29 mouse cellular contexts compared by ENCODE assay signal in genomic region chr19:34691402-34691801, GRCm38 (mm10). TPM values are rescaled to one million over a fixed set of nuclear protein-coding genes. Genes with fewer than 3 reads are reported as not detected.
"Had no signal": no experiment of that assay in that cellular context is flagged by ENCODE, and none has a peak within 500 bp of the region (broad histone marks: within the 10 kb centered on the region; RNA-seq: fewer than 3 reads in every experiment).

No protein-coding gene starts in this region.

- ATAC-seq: forebrain, embryonic 13.5 days; forebrain, embryonic 14.5 days; forebrain, embryonic 15.5 days; forebrain, embryonic 16.5 days; forebrain, postnatal 0 days had no signal

- H3K27ac ChIP-seq: embryonic facial prominence, embryonic 10.5 days; embryonic facial prominence, embryonic 12.5 days; embryonic facial prominence, embryonic 13.5 days; embryonic facial prominence, embryonic 15.5 days; forebrain, embryonic 10.5 days; forebrain, embryonic 12.5 days; forebrain, embryonic 13.5 days; forebrain, embryonic 15.5 days; gastrocnemius, adult 2 months; heart, adult 2 months had no signal

- H3K4me1 ChIP-seq: embryonic facial prominence, embryonic 10.5 days; embryonic facial prominence, embryonic 12.5 days; embryonic facial prominence, embryonic 13.5 days; embryonic facial prominence, embryonic 15.5 days; forebrain, embryonic 10.5 days; forebrain, embryonic 12.5 days; forebrain, embryonic 13.5 days; forebrain, embryonic 15.5 days had no signal

- H3K36me3 ChIP-seq: embryonic facial prominence, embryonic 10.5 days; embryonic facial prominence, embryonic 12.5 days; embryonic facial prominence, embryonic 13.5 days; embryonic facial prominence, embryonic 15.5 days; forebrain, embryonic 10.5 days; forebrain, embryonic 12.5 days; forebrain, embryonic 15.5 days had no signal

- H3K4me2 ChIP-seq: embryonic facial prominence, embryonic 12.5 days; embryonic facial prominence, embryonic 13.5 days; embryonic facial prominence, embryonic 15.5 days; forebrain, embryonic 12.5 days; forebrain, embryonic 13.5 days; forebrain, embryonic 15.5 days had no signal

- DNase-seq: cerebellum, adult 2 months; cerebellum, adult 8-10 months; cerebellum, adult 9-10 months; cerebellum, adult 9-11 months; cerebellum, postnatal 10 days; cerebellum, postnatal 14 days; cerebellum, postnatal 25 days; cerebellum, postnatal 36 days; embryo, embryonic 11 days; forebrain, postnatal 0 days; gastrocnemius, adult 2 months; gastrocnemius, postnatal 10 days; gastrocnemius, postnatal 14 days; gastrocnemius, postnatal 25 days; gastrocnemius, postnatal 36 days; heart, adult 11 months; heart, adult 18-20 months; heart, adult 2 months had no signal

- H3K4me3 ChIP-seq: embryonic facial prominence, embryonic 10.5 days; embryonic facial prominence, embryonic 12.5 days; embryonic facial prominence, embryonic 13.5 days; embryonic facial prominence, embryonic 15.5 days; erythroblast, embryonic 14.5 days; forebrain, embryonic 10.5 days; forebrain, embryonic 12.5 days; forebrain, embryonic 13.5 days; forebrain, embryonic 15.5 days; gastrocnemius, adult 2 months; heart, adult 2 months had no signal

- H3K9me3 ChIP-seq: embryonic facial prominence, embryonic 10.5 days; embryonic facial prominence, embryonic 12.5 days; embryonic facial prominence, embryonic 13.5 days; embryonic facial prominence, embryonic 15.5 days; forebrain, embryonic 10.5 days; forebrain, embryonic 12.5 days; forebrain, embryonic 13.5 days; forebrain, embryonic 15.5 days had no signal

- H3K27me3 ChIP-seq: embryonic facial prominence, embryonic 12.5 days; embryonic facial prominence, embryonic 13.5 days; embryonic facial prominence, embryonic 15.5 days; forebrain, embryonic 12.5 days; forebrain, embryonic 13.5 days; forebrain, embryonic 15.5 days had no signal

- H3K9ac ChIP-seq: embryonic facial prominence, embryonic 12.5 days; embryonic facial prominence, embryonic 13.5 days; embryonic facial prominence, embryonic 15.5 days; forebrain, embryonic 12.5 days; forebrain, embryonic 13.5 days; forebrain, embryonic 15.5 days; forebrain, postnatal 0 days had no signal

RNA-seq across cellular contexts. Expression of gene Ifit1, which starts 50.7 kb away (rescaled TPM):
- polyA plus RNA-seq: erythroblast, embryonic 14.5 days; forebrain, embryonic 10.5 days had no signal

RNA-seq across cellular contexts. Expression of gene Ifit1bl2, which starts 50.9 kb away (rescaled TPM):
- polyA plus RNA-seq: erythroblast, embryonic 14.5 days; forebrain, embryonic 10.5 days; forebrain, embryonic 12.5 days had no signal

RNA-seq across cellular contexts. Expression of gene Slc16a12, which starts 55.7 kb away (rescaled TPM):
- polyA plus RNA-seq: erythroblast, embryonic 14.5 days had no signal
